Mouse (Mus musculus) megakaryocyte, adult 5-6 weeks (primary cell): ENCODE data around the gene Sfpq. TPM values are rescaled to one million over a fixed set of nuclear protein-coding genes. Genes with fewer than 3 reads are reported as not detected.

Source experiments
- total RNA-seq, 2 experiments: library from RNA; stranded (forward) in 1 of 2; stranded (reverse) in 1 of 2; fragments of 153-499, 151-499 nt in 1 of 2; fragments of 221-1000, 200-1000 nt in 1 of 2; gene quantifications; 2 replicates each; pipeline versions ENCODE4 v1.2.3 to v1.2.4; 2015 to 2017

Gene Sfpq
- total RNA-seq, 2 experiments from 2014 or later, result 315 to 566 TPM

Other genes starting within 250 kb of the Sfpq start
- 14.8 and 26.5 TPM in 2 replicates for gene Zmym4, start 53.2 kb upstream of the Sfpq start, total RNA-seq (2015)
- gene Zmym4, start 53.2 kb upstream of the Sfpq start, total RNA-seq (2017), result 19.9 and 27.3 TPM in 2 replicates
- 7.3 and 11.9 TPM in 2 replicates for gene Zmym1, start 39.8 kb downstream of the Sfpq start, total RNA-seq (2015)
- 8.7 and 9.7 TPM in 2 replicates for gene Zmym1, start 39.8 kb downstream of the Sfpq start, total RNA-seq (2017)
- 5.2 and 6.8 TPM in 2 replicates for gene Zmym6, start 56.1 kb downstream of the Sfpq start, total RNA-seq (2015)
- gene Zmym6, start 56.1 kb downstream of the Sfpq start, total RNA-seq (2017), result 8.1 and 9.1 TPM in 2 replicates
- 11.8 and 13.9 TPM in 2 replicates for gene Tmem35b, start 102.4 kb downstream of the Sfpq start, total RNA-seq (2015)
- gene Tmem35b, start 102.4 kb downstream of the Sfpq start, total RNA-seq (2017), result 8.2 and 8.6 TPM in 2 replicates
- gene Dlgap3, start 147.9 kb downstream of the Sfpq start, total RNA-seq (2015), result not detected in 2 replicates
- not detected in 2 replicates for gene Dlgap3, start 147.9 kb downstream of the Sfpq start, total RNA-seq (2017)
- 33.9 and 37.3 TPM in 2 replicates for gene Smim12, start 222.5 kb downstream of the Sfpq start, total RNA-seq (2015)
- 33.7 and 39.3 TPM in 2 replicates for gene Smim12, start 222.5 kb downstream of the Sfpq start, total RNA-seq (2017)